ENCODE assay signal across 19 mouse cellular contexts in the genomic region with DNA sequence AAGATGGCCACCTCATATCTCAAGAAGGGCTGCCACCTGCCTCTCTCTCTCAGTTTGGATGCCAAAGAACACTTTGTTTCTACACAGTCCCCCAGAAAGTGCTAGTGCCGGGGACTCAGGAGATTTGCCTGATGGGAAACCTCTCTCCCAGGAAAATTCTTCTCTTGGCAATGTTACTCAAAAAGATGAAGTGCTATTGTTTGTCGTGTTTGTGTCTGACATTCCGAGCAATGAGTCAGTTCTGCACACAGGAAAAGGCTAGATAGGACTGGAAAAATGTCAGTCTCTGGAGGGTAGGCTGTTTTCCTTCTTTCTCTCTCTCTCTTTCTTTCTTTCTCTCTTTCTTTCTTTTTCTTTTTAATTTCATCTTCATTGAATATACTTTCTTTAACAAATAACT.
DNase-seq lines count a peak whose midpoint lies in the region; TF ChIP-seq lines count a peak whose summit lies in the region.
"Had no signal": no experiment of that assay in that cellular context is flagged by ENCODE, and none has a peak within 500 bp of the region (broad histone marks: within the 10 kb centered on the region; RNA-seq: fewer than 3 reads in every experiment).

No protein-coding gene starts in this region.

- peaks cover 7% of the 10 kb centered on the region for H3K4me1 ChIP-seq in embryonic fibroblast, embryonic 13.5 days (ENCODE audit: control insufficient read depth, insufficient read depth, low read length)
- no peaks in the 10 kb centered on the region for H3K4me1 ChIP-seq in cerebellum, adult 2 months (ENCODE audit: control insufficient read depth, insufficient read depth, low read length)
- H3K4me1 ChIP-seq: embryonic facial prominence, embryonic 10.5 days; forebrain, embryonic 15.5 days; heart, embryonic 12.5 days; hindbrain, embryonic 10.5 days had no signal

- no peaks in the 10 kb centered on the region for H3K27me3 ChIP-seq in cerebellum, adult 2 months (ENCODE audit: control insufficient read depth, insufficient read depth, low read length)
- H3K27me3 ChIP-seq: CH12.LX; forebrain, embryonic 15.5 days; heart, embryonic 12.5 days had no signal

- H3K27ac ChIP-seq in embryonic fibroblast, embryonic 13.5 days (ENCODE audit: insufficient read depth, low read length) = peak overlapping the region; percentile 98
- no peak overlapping the region for H3K27ac ChIP-seq in cerebellum, adult 2 months (ENCODE audit: insufficient read depth, low read length)
- H3K27ac ChIP-seq: embryonic facial prominence, embryonic 10.5 days; forebrain, embryonic 15.5 days; heart, adult 2 months; hindbrain, embryonic 10.5 days; hindbrain, embryonic 14.5 days had no signal

- DNase-seq in testis, postnatal 14 days (ENCODE audit: low spot score) = peak; percentile 21
- DNase-seq in testis, postnatal 10 days (ENCODE audit: low spot score) = no peak
- peak; percentile 82 for DNase-seq in Muller cell, postnatal 12 days (ENCODE audit: inconsistent ontology term)
- DNase-seq in cerebellum, adult 2 months = no peak
- no peak for DNase-seq in retina, postnatal 1 day
- DNase-seq in thymus, adult 18-20 months = no peak
- DNase-seq: adrenal gland, postnatal 10 days; cerebellum, adult 18-20 months; cerebellum, postnatal 10 days; gastrocnemius, postnatal 10 days; heart, adult 2 months had no signal

- WGBS in cerebellum, adult 2 months = 64% methylated on average over 3 of the region's 3 CpGs

- no peak for TF ChIP-seq POLR2A in embryonic fibroblast, embryonic 13.5 days (IDR thresholded peaks at IDR 0.05; ENCODE audit: low read depth, low read length)
- no peak for TF ChIP-seq POLR2A in cerebellum, adult 2 months (IDR thresholded peaks at IDR 0.05; ENCODE audit: borderline replicate concordance, insufficient read depth, low read length)

- no peak for TF ChIP-seq CTCF in embryonic fibroblast, embryonic 13.5 days (IDR thresholded peaks at IDR 0.05; ENCODE audit: borderline replicate concordance, insufficient read depth, low read length)
- TF ChIP-seq CTCF in cerebellum, adult 2 months (IDR thresholded peaks at IDR 0.05; ENCODE audit: borderline replicate concordance, insufficient read depth, low read depth, low read length) = no peak

- no peak overlapping the region for H3K4me3 ChIP-seq in embryonic fibroblast, embryonic 13.5 days (ENCODE audit: insufficient read depth, low read length)
- no peak overlapping the region for H3K4me3 ChIP-seq in cerebellum, adult 2 months (replicated peaks; ENCODE audit: insufficient read depth, low read depth, low read length)
- H3K4me3 ChIP-seq: embryonic facial prominence, embryonic 10.5 days; erythroblast, embryonic 14.5 days; forebrain, embryonic 15.5 days; heart, adult 2 months; heart, embryonic 12.5 days; hindbrain, embryonic 10.5 days had no signal

Comparison
In these comparisons a context has a peak if more than half of its experiments do, and no peak if none do; other contexts are left out.
1. DNase-seq: peak in testis, postnatal 14 days (single experiment) and Muller cell, postnatal 12 days (single experiment); none in testis, postnatal 10 days (single experiment), cerebellum, adult 2 months (0 of 2), retina, postnatal 1 day (single experiment) and thymus, adult 18-20 months (0 of 2).